Mouse (Mus musculus): Measurements from ENCODE around the gene Nrp2.

The Nrp2 gene

GRCm38 (mm10) chr1:62704889-62705516 is 1.9 kb downstream of the Nrp2 start:
- no peak for DNase-seq

GRCm38 (mm10) chr1:62705517-62705981 is 2.5 kb downstream of the Nrp2 start:
- no peak for DNase-seq

GRCm38 (mm10) chr1:62706085-62707021 is 3.3 kb downstream of the Nrp2 start:
- DNase-seq = peak; percentile 58

- DNase-seq = peak; percentile 58
These were observed 4.2 kb downstream of the Nrp2 start for GRCm38 (mm10) chr1:62707101-62707912.

- DNase-seq = no peak
These were observed 5.1 kb downstream of the Nrp2 start for GRCm38 (mm10) chr1:62707913-62708860.

GRCm38 (mm10) chr1:62709770-62710335 is 6.8 kb downstream of the Nrp2 start:
- no peak for DNase-seq

- no peak for DNase-seq
These were observed 10.1 kb downstream of the Nrp2 start for GRCm38 (mm10) chr1:62713021-62713676.

GRCm38 (mm10) chr1:62715004-62715403 is 11.9 kb downstream of the Nrp2 start:
- DNase-seq = no peak

- no peak for DNase-seq
These were observed 12.6 kb downstream of the Nrp2 start for GRCm38 (mm10) chr1:62715692-62716091.

- no peak for DNase-seq
These were observed 13.9 kb downstream of the Nrp2 start for GRCm38 (mm10) chr1:62716836-62717478.

- no peak for DNase-seq
These were observed 14.6 kb downstream of the Nrp2 start for GRCm38 (mm10) chr1:62717552-62718236.

GRCm38 (mm10) chr1:62718237-62718571 is 15.1 kb downstream of the Nrp2 start:
- DNase-seq = no peak

GRCm38 (mm10) chr1:62718750-62719149 is 15.7 kb downstream of the Nrp2 start:
- DNase-seq = no peak

GRCm38 (mm10) chr1:62719770-62720169 is 16.7 kb downstream of the Nrp2 start:
- no peak for DNase-seq

- no peak for DNase-seq
These were observed 17.1 kb downstream of the Nrp2 start for GRCm38 (mm10) chr1:62720176-62720575.

GRCm38 (mm10) chr1:62720727-62721705 is 17.9 kb downstream of the Nrp2 start:
- no peak for DNase-seq

- no peak for DNase-seq
These were observed 18.7 kb downstream of the Nrp2 start for GRCm38 (mm10) chr1:62721706-62722187.

GRCm38 (mm10) chr1:62722526-62722925 is 19.4 kb downstream of the Nrp2 start:
- DNase-seq = no peak

GRCm38 (mm10) chr1:62723891-62724290 is 20.8 kb downstream of the Nrp2 start:
- DNase-seq = no peak
